Mouse (Mus musculus) v-Abl transformed pro-B cells (cell line): ENCODE results near the gene Qk.

Experiments used
- in situ Hi-C, 2 experiments: fragments of 400-800 bp; cut with MboI; formaldehyde crosslinking; loops; one replicate each; pipeline ENCODE4 v1.15.1; 2025; ENCODE audit not compliant: unreplicated experiment in 2 of 2

The Qk gene

DNA sequence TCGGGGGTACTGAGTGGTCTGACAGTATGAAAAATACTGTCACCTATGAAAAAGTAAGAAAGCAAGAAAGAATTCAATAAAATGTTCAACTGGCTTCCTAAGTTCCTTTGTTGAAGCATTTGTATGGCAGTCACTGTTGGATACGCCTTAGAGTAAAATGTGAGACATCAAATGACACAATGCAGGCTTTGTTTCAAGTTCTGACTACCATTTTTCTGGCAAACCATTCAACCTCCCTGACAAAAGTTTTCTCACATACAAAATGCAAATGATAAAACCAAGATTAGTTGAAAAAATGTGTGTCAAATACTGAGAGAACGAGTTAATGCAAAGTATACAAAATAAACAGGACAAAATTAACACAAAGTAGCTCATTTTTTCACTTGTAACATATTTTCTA, 50.1 kb downstream of the Qk start:
- in situ Hi-C loops = no loop called here

DNA sequence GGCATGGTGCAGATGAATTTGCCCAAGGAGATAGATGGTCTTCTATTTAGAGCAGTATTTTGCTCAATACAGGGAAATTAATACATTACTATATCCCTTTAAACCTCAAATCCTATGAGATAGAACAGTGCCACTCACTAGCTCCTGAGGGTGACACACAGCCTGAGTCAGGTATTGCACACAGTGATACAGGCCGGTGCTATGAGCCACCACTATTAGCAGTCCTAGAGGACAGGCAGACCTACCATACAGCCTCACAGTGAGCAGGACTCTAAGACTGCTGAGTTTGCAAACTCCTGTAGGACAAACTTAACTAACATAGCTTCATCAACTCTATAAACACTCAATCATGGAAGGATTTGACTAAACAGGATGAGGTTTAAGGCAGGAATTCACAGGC, 51.2 kb downstream of the Qk start:
- in situ Hi-C loops = no loop called here

DNA sequence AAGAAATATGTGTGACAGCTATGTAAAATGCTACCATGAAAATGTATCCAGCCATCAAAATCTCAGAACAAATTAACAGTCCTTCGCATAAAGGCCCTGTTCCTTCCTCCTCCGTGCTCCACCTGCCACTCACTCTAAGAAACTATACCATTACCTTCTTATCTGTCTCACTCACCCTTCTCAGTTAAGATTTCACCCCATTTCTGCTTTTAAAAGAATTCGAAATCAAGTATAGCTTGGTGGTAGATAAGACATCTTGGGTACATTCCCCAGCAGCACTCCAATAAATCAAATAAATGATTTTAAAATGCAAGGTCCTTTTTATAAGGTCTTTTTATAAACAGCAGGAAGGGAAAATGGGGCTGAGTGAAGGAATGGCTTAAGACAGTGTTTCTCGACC, 53.4 kb downstream of the Qk start:
- in situ Hi-C loops = no loop called here

DNA sequence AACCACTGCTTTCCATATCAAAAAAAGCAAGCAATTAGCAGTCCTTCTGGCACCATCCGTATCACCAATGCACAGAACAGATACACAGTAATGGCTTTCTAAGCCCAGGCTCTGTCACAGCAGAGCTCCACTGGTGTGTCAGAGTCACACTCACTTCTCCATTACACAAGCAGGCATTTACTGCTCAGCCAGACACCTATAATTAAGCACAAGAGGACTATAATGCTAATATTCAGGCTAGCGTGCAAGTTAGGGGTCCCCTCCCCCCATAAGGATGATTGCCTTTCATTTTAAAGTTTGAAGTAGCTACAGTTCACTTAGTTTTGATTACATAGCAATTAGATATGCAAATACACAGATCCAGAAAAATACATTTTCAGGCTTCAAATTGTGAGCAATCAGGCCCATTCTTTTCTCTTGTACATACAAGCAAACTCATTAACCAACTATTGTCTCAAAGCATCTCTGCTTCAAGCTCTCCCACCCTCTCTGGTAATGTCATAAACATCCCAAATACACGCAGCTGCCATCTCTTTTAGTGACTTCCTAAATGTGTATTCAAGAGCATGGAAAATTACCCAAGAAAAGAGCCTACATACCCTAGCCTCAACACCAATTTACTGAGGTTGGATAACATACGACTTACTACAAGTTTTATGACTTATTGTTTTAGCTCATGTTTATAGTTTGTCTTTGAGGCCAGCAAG, 68.2 kb downstream of the Qk start:
- in situ Hi-C loops = no loop called here

DNA sequence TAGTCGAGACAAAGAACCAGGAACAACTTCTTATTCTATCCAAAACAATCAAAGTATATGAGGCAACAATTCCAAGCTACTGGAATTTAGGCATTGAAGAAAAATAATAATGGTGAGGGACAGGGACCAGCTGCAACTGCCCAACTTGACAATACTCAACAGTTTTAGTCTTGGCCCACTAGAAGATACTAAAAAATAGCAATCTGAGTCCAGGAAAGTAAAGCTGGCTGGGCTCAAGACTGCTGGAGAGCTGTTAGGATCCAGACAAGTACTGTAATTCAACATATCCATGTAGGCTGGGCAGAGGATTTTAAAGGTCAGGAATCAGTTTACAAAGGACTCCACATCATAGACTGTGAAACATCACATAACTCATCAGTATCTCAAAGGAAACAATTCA, 79.6 kb downstream of the Qk start:
- in situ Hi-C loops = no loop called here

DNA sequence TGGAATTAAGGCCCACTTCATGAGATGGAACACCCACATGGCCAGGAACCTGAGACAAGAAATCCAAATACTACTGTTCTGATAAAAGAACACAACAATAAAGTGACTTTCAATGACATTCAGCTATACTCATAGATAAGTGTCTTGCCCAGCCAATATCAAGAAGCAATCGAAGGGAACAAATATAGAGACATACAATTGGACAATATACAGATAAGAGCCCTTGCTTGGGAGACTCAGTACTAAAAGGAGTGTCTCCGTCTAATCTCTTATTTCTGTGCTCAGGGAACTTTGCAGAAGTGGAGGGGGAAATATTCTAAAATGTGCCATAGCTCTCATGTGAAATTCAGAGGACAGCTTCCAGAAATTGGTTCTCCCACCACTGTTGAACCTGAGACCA, 83.1 kb downstream of the Qk start:
- in situ Hi-C loops = loop anchor here in 1 of 2 experiments (10.0 kb wide), 1 partner anchor 78 kb away; the partner anchor contains the start of gene Qk

DNA sequence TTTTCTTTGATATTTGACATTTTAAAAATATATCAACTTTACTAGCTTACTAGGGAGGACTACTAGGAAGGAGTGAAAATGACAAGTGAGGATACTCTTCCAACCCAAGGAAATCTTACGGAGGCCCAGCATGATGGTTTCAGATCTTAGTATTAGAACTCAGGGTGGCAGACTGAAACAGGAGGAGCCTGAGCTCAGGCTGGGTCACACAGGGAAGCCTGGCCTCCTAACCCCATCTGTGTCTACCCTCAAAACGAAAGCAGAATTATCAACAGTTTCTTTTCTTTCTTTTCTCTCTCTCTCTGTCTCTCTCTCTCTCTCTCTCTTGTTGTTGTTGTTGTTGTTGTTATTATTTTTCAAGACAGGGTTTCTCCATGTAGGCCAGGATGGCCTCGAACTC, 87.2 kb downstream of the Qk start:
- in situ Hi-C loops = loop anchor here (5.0 to 10.0 kb wide), 2 partner anchors 70 to 82 kb away; partner anchors contain the start of gene Qk (in 1 of the 2)

DNA sequence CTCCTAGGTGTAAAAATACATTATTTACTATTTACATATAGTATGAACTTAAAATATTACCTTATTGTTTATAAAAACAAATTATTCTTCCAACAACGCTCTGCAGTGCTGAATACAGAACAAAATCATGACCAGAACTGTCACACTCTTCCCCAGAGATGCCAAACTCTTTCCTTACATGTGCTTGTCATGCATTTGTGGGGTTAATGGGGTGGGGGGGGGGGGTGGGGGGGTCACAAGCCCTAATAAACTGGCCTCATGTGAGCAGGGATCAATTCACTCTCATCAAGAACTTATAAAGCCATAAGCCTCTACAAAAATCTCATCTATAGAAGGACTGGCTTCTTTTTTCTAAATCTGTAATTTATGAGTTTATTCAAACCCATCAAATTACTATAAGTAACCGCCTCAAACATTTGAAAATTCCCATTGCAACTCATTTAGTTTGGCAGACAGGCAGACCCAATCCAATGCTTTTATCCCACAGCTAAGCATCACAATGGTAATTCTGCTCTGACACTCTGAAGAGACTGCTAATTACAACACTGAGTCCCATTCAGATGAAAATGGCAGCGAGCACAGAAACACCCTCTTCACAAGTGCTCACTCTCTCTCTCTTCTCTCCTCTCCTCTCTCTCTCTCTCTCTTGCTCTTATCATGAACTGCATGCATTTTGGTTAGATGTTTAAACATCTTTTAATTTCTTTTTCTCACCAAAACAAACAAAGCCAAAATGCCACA, 91.7 kb downstream of the Qk start:
- in situ Hi-C loops = no loop called here

DNA sequence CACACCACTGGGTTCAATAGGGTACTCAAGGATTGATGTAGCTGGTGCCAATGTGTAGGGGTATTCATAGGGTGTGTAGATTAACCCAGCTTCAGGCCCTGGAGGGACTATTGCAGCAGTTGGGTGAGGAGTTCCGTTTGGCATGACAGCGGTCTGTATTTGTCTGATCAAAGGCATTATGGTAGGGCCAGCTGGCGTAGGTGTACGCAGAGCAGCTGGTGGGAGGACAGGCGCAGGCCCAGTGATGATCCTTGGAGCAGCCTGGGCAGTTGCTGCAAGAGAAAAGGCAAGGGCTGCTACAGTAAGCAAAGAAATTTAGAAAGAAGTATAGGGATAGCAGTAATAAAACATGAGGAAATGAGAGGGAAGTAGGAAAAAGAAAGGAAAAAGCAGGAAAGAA, 103.5 kb downstream of the Qk start:
- in situ Hi-C loops = no loop called here

DNA sequence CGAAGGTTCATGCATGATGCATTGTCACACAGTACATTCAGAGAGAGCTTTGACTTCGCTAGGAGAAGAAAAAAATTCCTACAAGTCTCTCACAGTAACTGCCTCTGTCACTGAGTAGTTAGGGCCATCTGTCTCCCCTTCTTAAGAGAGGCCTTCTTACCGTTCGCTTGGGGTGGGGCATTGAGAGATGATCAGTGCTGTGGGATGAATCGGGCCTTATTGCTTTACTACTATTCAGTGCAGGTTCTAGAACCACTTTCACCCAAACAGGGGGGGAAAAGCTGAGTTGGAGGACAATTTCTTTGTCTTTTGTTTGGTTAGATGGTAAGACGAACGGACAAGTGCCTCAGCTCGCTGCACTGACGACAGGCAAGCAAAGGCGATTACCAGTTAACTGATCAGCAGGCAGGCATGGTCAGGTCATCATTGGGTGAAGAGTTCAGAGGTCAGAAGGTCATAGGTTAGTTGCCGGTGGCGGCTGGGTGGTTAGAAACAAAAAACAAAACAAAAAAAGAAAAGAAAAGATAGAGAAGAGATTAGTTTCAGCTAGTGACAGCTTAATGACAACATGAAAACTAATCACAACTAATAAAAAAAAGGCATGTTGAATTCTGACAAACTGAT, 110.4 kb downstream of the Qk start:
- in situ Hi-C loops = loop anchor here in 1 of 2 experiments (10.0 kb wide), 1 partner anchor 96 kb away; no protein-coding TSS in a partner anchor

DNA sequence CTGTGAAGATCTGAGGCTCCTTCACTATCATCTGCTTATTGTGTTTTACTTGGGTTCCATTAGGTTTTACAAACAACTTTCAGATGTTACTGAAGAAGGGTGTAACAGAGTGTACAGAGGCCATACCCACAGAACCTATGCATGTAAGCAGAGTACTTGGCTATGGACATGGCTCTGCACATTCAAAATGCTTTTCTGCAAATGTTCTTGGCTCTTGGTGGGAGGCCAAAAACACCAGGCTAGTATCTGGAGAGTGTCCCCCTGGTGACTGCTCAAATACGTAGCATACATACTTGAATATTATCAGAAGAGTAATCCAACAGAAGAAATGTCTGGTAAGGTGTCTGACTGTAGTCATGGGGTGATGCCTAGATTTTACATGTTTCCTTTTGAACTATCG, 121.0 kb downstream of the Qk start:
- in situ Hi-C loops = no loop called here

DNA sequence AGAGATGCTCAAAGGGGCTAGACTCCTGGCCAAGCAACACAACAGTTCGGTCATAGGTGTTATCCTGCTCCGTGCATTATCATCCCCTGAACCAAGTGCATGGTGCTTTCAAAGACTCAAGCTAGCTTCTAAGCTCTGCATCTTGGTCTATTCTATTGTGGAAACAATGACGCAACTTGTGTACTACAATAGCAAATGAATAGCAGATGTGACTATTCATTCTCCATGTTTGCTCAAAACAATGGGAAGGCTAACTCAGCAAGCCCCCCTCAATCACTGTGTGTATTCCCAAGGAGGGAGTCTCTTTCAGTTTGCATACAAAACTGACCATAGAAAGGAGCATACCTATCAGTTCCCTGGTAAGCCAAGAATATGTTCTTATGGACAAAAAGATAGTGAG, 121.4 kb downstream of the Qk start:
- in situ Hi-C loops = no loop called here

DNA sequence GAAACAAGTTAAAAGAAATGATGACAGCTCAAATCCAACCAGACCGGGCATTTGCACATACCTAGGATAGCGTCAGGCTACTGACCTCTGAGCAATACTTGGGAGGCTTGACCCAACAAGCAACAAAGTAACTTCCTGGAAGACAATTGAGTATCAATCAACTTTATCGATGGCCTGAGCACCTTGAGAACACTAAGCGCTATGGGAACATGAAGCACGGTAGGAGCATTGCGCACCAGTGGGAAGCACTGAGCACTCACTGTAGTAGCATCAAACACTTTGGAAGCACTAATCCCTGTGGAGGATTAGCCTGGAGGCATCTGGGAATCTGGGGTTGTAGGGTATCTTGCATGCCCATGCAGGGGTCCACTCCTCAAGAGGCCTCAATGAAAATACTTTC, 124.0 kb downstream of the Qk start:
- in situ Hi-C loops = no loop called here

DNA sequence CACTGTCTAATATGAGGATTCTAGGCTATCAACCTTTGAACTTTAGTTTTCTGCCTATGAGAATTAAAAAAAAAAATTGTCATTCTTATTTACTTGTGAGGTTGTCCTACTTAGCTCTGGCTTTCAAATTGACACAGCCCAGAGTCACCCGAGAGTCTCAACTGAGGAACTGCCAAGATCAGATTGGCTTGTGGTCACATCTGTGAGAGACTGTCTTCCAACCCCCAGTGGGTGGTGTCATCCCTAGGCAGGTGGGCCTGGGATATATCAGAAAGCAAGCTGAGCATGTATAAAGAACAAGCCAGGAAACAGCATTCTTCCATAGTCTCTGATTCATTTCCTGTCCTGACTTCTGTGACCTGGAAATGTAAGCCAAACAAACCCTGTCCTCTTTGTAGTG, 128.8 kb downstream of the Qk start:
- in situ Hi-C loops = no loop called here

DNA sequence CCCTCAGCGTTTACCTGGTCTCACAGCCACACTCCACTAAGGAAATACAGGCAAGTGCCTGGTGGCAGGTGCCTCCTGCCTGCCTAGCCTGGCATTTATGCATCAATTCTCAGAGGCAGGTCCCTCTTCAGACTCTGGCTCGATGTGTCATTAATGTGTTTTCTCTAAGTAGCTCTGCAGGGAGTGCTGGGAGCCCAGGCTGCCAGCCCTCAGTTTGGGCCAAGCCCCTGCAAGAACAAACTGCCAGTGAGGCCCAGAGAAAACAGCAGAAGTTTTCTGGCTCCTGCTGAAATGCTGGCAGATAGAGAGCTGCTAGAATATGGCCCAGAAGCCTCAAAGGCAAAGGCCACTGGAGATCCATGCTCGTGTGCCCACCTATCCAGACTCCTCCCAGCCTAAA, 131.2 kb downstream of the Qk start:
- in situ Hi-C loops = no loop called here

DNA sequence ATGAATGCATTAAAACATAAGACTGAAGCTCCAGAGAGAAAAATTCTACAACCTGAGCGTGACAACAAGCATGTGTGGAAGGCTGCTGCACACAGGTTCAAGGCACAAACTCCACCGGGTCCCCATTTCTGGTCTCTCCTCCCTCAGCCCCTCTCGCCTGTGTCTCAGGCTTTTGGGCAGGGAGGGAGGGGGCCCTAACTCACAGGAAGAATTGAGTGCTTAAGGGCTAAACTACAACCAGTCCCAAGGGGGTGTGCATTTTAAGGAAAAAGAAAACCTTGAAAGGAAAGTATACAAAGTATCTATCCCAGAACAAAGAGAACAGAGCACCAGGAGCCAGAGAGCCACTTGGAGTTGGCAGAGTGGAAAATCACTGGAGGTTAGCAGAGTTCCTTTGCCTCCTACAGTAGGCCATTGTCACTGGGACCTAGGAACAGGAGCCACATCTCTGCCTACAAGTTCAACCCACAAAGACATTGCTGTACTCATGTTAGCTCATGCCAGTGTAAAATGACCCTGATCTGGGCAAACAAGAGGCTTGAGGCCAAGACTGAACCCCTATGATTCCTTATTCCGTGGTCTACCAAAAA, 132.1 kb downstream of the Qk start:
- in situ Hi-C loops = no loop called here

DNA sequence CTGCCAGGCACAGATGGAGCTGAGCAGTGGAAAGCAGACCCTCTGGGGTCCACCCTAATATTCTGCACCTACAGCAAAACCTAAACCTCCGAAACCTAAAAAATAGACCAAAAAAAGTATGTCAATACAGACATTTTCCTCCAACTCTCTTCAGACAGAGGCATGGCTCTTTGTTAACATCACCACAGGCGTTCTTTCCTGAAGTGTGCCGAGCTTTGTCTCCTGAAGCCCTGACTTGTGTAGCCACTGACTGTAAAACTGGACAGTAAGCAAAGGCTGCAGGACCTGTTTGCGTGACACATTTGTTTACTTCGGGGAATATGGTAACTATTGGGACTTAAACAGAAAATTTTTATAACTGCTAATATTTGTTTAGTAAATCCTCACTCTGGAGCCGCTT, 137.9 kb downstream of the Qk start:
- in situ Hi-C loops = no loop called here

DNA sequence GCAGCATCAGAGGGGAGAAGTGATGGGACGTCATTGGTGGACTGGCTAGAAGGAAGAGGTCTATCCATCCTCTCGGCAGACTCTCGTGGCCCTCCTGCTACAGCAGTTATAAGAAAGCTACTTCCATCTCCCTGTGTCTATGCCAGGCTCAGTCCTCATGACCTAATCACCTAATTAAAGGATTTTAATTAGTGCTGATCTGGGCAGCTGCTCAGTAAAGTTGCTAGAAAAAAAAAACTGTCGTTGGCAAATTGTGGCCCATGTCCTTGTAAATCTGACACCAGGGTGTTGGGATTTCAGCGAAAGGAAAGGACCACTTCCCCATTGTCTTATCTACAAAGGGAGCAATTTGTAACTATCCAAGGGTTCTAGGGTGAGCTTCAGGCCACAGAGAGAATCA, 142.6 kb downstream of the Qk start:
- in situ Hi-C loops = no loop called here

DNA sequence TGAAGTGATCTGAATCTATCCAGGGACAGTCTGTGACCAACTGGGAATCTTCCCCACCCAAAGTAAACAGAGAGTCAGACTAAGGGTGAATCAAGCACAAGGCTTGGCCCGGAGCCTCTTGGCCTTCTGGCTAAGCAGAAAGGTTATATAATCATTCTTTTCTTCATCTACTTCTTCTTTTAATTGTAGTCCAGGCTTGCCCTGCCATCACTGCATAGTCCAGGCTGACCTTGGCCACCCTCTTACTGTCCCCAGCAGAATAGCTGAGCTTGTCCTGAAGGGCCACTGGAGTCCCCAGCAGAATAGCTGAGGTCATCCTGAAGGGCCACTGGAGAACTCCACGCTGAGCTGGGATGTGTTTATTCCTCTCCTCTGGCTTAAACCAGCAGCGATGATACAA, 158.4 kb downstream of the Qk start:
- in situ Hi-C loops = no loop called here

DNA sequence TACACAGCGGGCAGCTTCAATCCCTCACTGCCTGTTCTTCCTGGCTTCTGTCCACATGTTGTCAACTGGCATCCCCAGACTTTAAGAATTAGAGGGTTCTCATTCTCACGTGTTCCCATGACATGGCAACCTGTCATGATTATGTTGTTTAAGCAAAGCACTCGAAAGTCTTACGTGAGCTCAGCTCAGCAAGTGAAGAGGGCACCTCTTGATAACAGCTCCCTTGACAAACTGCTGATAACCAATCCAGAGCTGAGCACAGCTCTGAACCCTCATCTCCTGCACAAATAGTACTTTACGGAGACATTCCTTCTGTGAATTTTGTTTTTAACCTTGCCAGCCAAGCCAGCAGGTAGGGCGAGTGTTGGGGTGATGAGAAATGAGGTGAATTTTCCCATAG, 159.2 kb downstream of the Qk start:
- in situ Hi-C loops = no loop called here

DNA sequence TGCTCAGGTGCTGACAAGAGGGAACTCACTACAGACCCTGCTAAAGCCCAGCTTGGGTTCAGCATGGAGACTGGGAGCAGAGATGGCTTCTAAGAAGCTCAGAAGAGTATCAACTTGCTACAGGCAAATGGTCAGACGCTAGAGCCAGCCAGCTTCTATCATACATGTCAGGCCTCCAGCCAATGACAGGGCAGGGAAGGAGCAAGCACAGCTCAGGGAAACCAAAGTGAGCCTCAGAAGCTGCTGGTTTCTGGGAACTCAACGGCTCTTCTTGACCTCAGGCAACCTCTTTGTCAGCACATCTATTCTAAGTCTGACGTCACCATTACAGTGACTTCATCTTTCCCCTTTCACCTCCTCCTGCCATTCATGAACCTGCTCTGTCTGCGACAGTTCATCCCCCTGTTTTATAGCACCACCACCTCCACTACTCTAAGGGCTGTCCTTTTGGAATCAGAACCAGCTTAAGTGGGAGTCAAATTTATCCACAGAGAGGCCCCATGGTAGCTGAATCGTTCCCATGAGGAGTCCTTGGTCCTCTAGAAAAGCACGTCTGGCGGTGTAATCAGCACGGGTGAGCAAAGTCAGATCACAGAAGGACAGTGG, 166.7 kb downstream of the Qk start:
- in situ Hi-C loops = no loop called here
